Mouse (Mus musculus): ENCODE data around the gene Arid4a.
A peak's percentile ranks its signal among the peaks of the same experiment; 100 is the strongest.
"Not testable (repeated sequence)": the region's sequence is repeated elsewhere in the genome, so short reads cannot be mapped to it uniquely, and the experiment has no call there.

Arid4a gene

GRCm38 (mm10) chr12:71053031-71053430, 37.2 kb downstream of the Arid4a start:
- no peak for DNase-seq (ENCODE audit: low spot score in 2 of 2)

GRCm38 (mm10) chr12:71053486-71053885, 37.7 kb downstream of the Arid4a start:
- DNase-seq (ENCODE audit: low spot score in 2 of 2): no peak

GRCm38 (mm10) chr12:71055537-71055936, 39.7 kb downstream of the Arid4a start:
- DNase-seq (ENCODE audit: low spot score in 2 of 2): no peak

- no peak for DNase-seq (ENCODE audit: low spot score in 2 of 2)
These were observed 44.0 kb downstream of the Arid4a start for GRCm38 (mm10) chr12:71059741-71060140.

- no peak for DNase-seq (ENCODE audit: low spot score in 2 of 2)
These were observed 54.1 kb downstream of the Arid4a start for GRCm38 (mm10) chr12:71069846-71070245.

- DNase-seq (ENCODE audit: low spot score in 2 of 2): no peak
These were observed 56.3 kb downstream of the Arid4a start for GRCm38 (mm10) chr12:71072048-71072447.

GRCm38 (mm10) chr12:71073113-71073730, 57.4 kb downstream of the Arid4a start:
- no peak for DNase-seq (ENCODE audit: low spot score in 2 of 2)

GRCm38 (mm10) chr12:71086331-71086730, 70.5 kb downstream of the Arid4a start:
- DNase-seq (ENCODE audit: low spot score in 2 of 2): no peak

- DNase-seq (ENCODE audit: low spot score in 2 of 2): not testable (repeated sequence)
These were observed 88.5 kb downstream of the Arid4a start for GRCm38 (mm10) chr12:71104275-71104674.

- no peak for DNase-seq (ENCODE audit: low spot score in 2 of 2)
These were observed 91.5 kb downstream of the Arid4a start for GRCm38 (mm10) chr12:71107216-71107771.

- no peak for DNase-seq (ENCODE audit: low spot score in 2 of 2)
These were observed 95.5 kb downstream of the Arid4a start, which contains the start of gene Tomm20l for GRCm38 (mm10) chr12:71111331-71111730. Tomm20l (plus strand) TSS chr12:71111428.

- no peak for DNase-seq (ENCODE audit: low spot score in 2 of 2)
These were observed 97.3 kb downstream of the Arid4a start for GRCm38 (mm10) chr12:71113074-71113473.

GRCm38 (mm10) chr12:71113675-71114288, 98.0 kb downstream of the Arid4a start:
- peak; percentile 62 to 77 for DNase-seq (ENCODE audit: low spot score in 2 of 2)

GRCm38 (mm10) chr12:71116411-71116810, 100.6 kb downstream of the Arid4a start:
- no peak for DNase-seq (ENCODE audit: low spot score in 2 of 2)

- DNase-seq (ENCODE audit: low spot score in 2 of 2): no peak
These were observed 106.9 kb downstream of the Arid4a start for GRCm38 (mm10) chr12:71122731-71123130.

GRCm38 (mm10) chr12:71123286-71123685, 107.5 kb downstream of the Arid4a start:
- no peak for DNase-seq (ENCODE audit: low spot score in 2 of 2)

- no peak for DNase-seq (ENCODE audit: low spot score in 2 of 2)
These were observed 119.8 kb downstream of the Arid4a start for GRCm38 (mm10) chr12:71135581-71135980.

- peak; percentile 69 to 72 for DNase-seq (ENCODE audit: low spot score in 2 of 2)
These were observed 120.6 kb downstream of the Arid4a start, which contains the start of the genes Timm9 and 2700049A03Rik for GRCm38 (mm10) chr12:71136130-71136973. Timm9 (minus strand) TSS chr12:71136684. 2700049A03Rik (plus strand) TSS chr12:71136848.

GRCm38 (mm10) chr12:71136974-71137491, 121.2 kb downstream of the Arid4a start:
- peak; percentile 43 to 53 for DNase-seq (ENCODE audit: low spot score in 2 of 2)

GRCm38 (mm10) chr12:71137686-71138085, 121.9 kb downstream of the Arid4a start:
- DNase-seq (ENCODE audit: low spot score in 2 of 2): no peak

GRCm38 (mm10) chr12:71139258-71139828, 123.6 kb downstream of the Arid4a start:
- no peak for DNase-seq (ENCODE audit: low spot score in 2 of 2)
